In genomic region chr3:75910257-75910656, GRCm38 (mm10) we compare ENCODE assay signal across 8 mouse cellular contexts. TPM values are rescaled to one million over a fixed set of nuclear protein-coding genes. Genes with fewer than 3 reads are reported as not detected.
DNase-seq lines count a peak whose midpoint lies in the region; ATAC-seq and TF ChIP-seq lines count a peak whose summit lies in the region.

No protein-coding gene starts in this region.

- H3K27me3 ChIP-seq in kidney, embryonic 14.5 days (ENCODE audit: control insufficient read depth, insufficient read depth, low read length): no peaks in the 10 kb centered on the region
- no peaks in the 10 kb centered on the region for H3K27me3 ChIP-seq in hindbrain, embryonic 15.5 days
- H3K27me3 ChIP-seq in liver, embryonic 15.5 days: no peaks in the 10 kb centered on the region

- TF ChIP-seq POLR2A in cortical plate, adult 2 months (IDR thresholded peaks at IDR 0.05; ENCODE audit: extremely low read depth, insufficient read depth, low read length): no peak

- peaks cover 6% of the 10 kb centered on the region; the same call in 1 of the 2 replicates for H3K36me3 ChIP-seq in kidney, embryonic 14.5 days (ENCODE audit: control insufficient read depth, insufficient read depth, low read length)
- H3K36me3 ChIP-seq in hindbrain, embryonic 15.5 days: no peaks in the 10 kb centered on the region
- peaks cover 27% of the 10 kb centered on the region for H3K36me3 ChIP-seq in liver, embryonic 15.5 days (replicated peaks)

- no peaks in the 10 kb centered on the region for H3K9me3 ChIP-seq in kidney, embryonic 14.5 days (ENCODE audit: control insufficient read depth, low read length)
- H3K9me3 ChIP-seq in hindbrain, embryonic 15.5 days: no peaks in the 10 kb centered on the region
- H3K9me3 ChIP-seq in liver, embryonic 15.5 days (replicated peaks): no peaks in the 10 kb centered on the region

- H3K9ac ChIP-seq in kidney, embryonic 14.5 days (ENCODE audit: low read depth, low read length): no peak overlapping the region
- H3K9ac ChIP-seq in hindbrain, embryonic 15.5 days: no peak overlapping the region
- no peak overlapping the region for H3K9ac ChIP-seq in liver, embryonic 15.5 days

- no peak overlapping the region for H3K4me3 ChIP-seq in kidney, embryonic 14.5 days (ENCODE audit: low read length)
- H3K4me3 ChIP-seq in cortical plate, adult 2 months (ENCODE audit: insufficient read depth, low read length): no peak overlapping the region
- no peak overlapping the region for H3K4me3 ChIP-seq in hindbrain, embryonic 15.5 days
- H3K4me3 ChIP-seq in liver, embryonic 15.5 days (replicated peaks): no peak overlapping the region

- ATAC-seq in kidney, embryonic 14.5 days (ENCODE audit: low FRiP score, low TSS enrichment): peak; percentile 55; the same call in 1 of the 2 replicates
- peak; percentile 81 for ATAC-seq in hindbrain, embryonic 15.5 days (ENCODE audit: low FRiP score, low read depth)
- peak; percentile 47 for ATAC-seq in liver, embryonic 15.5 days (ENCODE audit: insufficient read depth)

- no peak for DNase-seq in kidney, adult 11 months
- peak; percentile 23 for DNase-seq in MEL-GATA-1-ER (ENCODE audit: extremely low read depth, low read depth)
- peak; percentile 80 for DNase-seq in retina, postnatal 1 day
- no peak for DNase-seq in urinary bladder, postnatal 10 days (ENCODE audit: low spot score)

- TF ChIP-seq CTCF in cortical plate, adult 2 months (IDR thresholded peaks at IDR 0.05; ENCODE audit: extremely low read depth, insufficient read depth, low read length): peak; percentile 63

- no peak overlapping the region for H3K4me2 ChIP-seq in kidney, embryonic 14.5 days (replicated peaks; ENCODE audit: low read depth, low read length)
- no peak overlapping the region for H3K4me2 ChIP-seq in hindbrain, embryonic 15.5 days
- no peak overlapping the region for H3K4me2 ChIP-seq in liver, embryonic 15.5 days

- WGBS in kidney, embryonic 14.5 days: 2% methylated on average over 4 of the region's 4 CpGs
- WGBS in hindbrain, embryonic 15.5 days: 12% methylated on average over 4 of the region's 4 CpGs
- 15% methylated on average over 4 of the region's 4 CpGs for WGBS in liver, embryonic 15.5 days (ENCODE audit: insufficient replicate concordance)

- H3K27ac ChIP-seq in kidney, embryonic 14.5 days (ENCODE audit: low read depth, low read length): no peak overlapping the region
- no peak overlapping the region for H3K27ac ChIP-seq in cortical plate, adult 2 months (ENCODE audit: insufficient read depth, low read length)
- H3K27ac ChIP-seq in hindbrain, embryonic 15.5 days (replicated peaks): no peak overlapping the region
- H3K27ac ChIP-seq in liver, embryonic 15.5 days (replicated peaks): no peak overlapping the region

- H3K4me1 ChIP-seq in kidney, embryonic 14.5 days (ENCODE audit: control insufficient read depth, insufficient read depth, low read length): no peaks in the 10 kb centered on the region
- H3K4me1 ChIP-seq in cortical plate, adult 2 months (ENCODE audit: control insufficient read depth, insufficient read depth, low read length): no peaks in the 10 kb centered on the region; the same call in 1 of the 2 replicates
- H3K4me1 ChIP-seq in hindbrain, embryonic 15.5 days (replicated peaks): 0 out of 2 replicates have a peak, but pooled peaks cover 9% of the 10 kb centered on the region
- H3K4me1 ChIP-seq in liver, embryonic 15.5 days (replicated peaks): peaks cover 10% of the 10 kb centered on the region

RNA-seq across cellular contexts. Expression of gene Golim4, which starts 46.5 kb away (rescaled TPM):
- polyA plus RNA-seq in kidney, embryonic 14.5 days (2014; fragmentation: Nextera tagmentation; extraction: Ambion mirVana): 44.3 and 51.7 TPM in 2 replicates
- 20.4 and 22.9 TPM in 2 replicates for polyA plus RNA-seq in cortical plate, adult 2 months (2012; rRNA removed)
- polyA plus RNA-seq in hindbrain, embryonic 15.5 days (2015; fragmentation: Nextera tagmentation; extraction: Ambion mirVana): 20.2 and 22.0 TPM in 2 replicates
- 19.3 and 23.6 TPM in 2 replicates for polyA plus RNA-seq in liver, embryonic 15.5 days (2015; fragmentation: Nextera tagmentation; extraction: Ambion mirVana)

Comparison
In these comparisons a context has a peak if more than half of its experiments do, and no peak if none do; other contexts are left out.
1. DNase-seq: peak in MEL-GATA-1-ER (single experiment) and retina, postnatal 1 day (single experiment); none in kidney, adult 11 months (single experiment) and urinary bladder, postnatal 10 days (single experiment).
2. Peak in every context shown above with its lines, with median percentiles within 50 percentile points of each other: ATAC-seq.